Mouse (Mus musculus) CH12.LX (cell line): Measurements from ENCODE around the gene Pih1d3. TPM values are rescaled to one million over a fixed set of nuclear protein-coding genes. Genes with fewer than 3 reads are reported as not detected.

Experiments used
- DNase-seq: peaks from one replicate; pipeline ENCODE4 v3.0.0-alpha.2; 2013; ENCODE audit errors: extremely low read depth
- H3K27ac ChIP-seq: 2 replicates; pipeline ENCODE4 v1.5.1; 2012; ENCODE audit warnings: low read depth, mild to moderate bottlenecking, control low read depth, moderate library complexity; ENCODE audit not compliant: insufficient read depth
- H3K27me3 ChIP-seq: replicated peaks from 2 replicates; pipeline ENCODE3; 2012; ENCODE audit warnings: inconsistent platforms
- H3K36me3 ChIP-seq, 2 experiments: replicated peaks in 1 of 2; 2 replicates each; pipeline versions ENCODE3 to v1.6.1; 2012; ENCODE audit warnings: inconsistent platforms in 1 of 2, low read length in 1 of 2, mild to moderate bottlenecking in 1 of 2, mixed read lengths in 1 of 2, moderate library complexity in 1 of 2; ENCODE audit not compliant: control insufficient read depth in 1 of 2, insufficient read depth in 1 of 2
- H3K4me1 ChIP-seq, 2 experiments: 2 replicates each; pipeline ENCODE4 v1.6.1; 2012; ENCODE audit warnings: inconsistent platforms in 1 of 2, moderate library complexity in 1 of 2; ENCODE audit not compliant: insufficient read depth in 2 of 2, control insufficient read depth in 1 of 2
- H3K4me2 ChIP-seq: 2 replicates; pipeline ENCODE4 v1.6.1; 2012; ENCODE audit warnings: low read depth, mild to moderate bottlenecking, control low read depth; ENCODE audit not compliant: poor library complexity, insufficient read depth, severe bottlenecking
- H3K4me3 ChIP-seq, 3 experiments: fragments of 150-350 bp in 1 of 3; sonication (generic) in 1 of 3; replicated peaks in 1 of 3; 2 replicates each; pipeline versions ENCODE3 to v1.5.1; 2011 to 2012; ENCODE audit warnings: low read depth in 2 of 3, low read length in 2 of 3, mild to moderate bottlenecking in 2 of 3, moderate library complexity in 2 of 3, control low read depth in 1 of 3, improper control_type of control experiment in 1 of 3, inconsistent platforms in 1 of 3, mixed read lengths in 1 of 3; ENCODE audit not compliant: poor library complexity in 1 of 3
- H3K79me2 ChIP-seq: replicated peaks from 2 replicates; pipeline ENCODE4 v1.6.1; 2012; ENCODE audit warnings: mild to moderate bottlenecking, moderate library complexity; ENCODE audit not compliant: control insufficient read depth, poor library complexity, insufficient read depth, severe bottlenecking; ENCODE audit errors: extremely low read depth
- H3K9ac ChIP-seq: 2 replicates; pipeline ENCODE4 v1.6.1; 2012; ENCODE audit warnings: low read depth, mild to moderate bottlenecking, control low read depth, moderate library complexity; ENCODE audit not compliant: insufficient read depth
- H3K9me3 ChIP-seq: replicated peaks from 2 replicates; pipeline ENCODE3; 2012; ENCODE audit warnings: low read length, inconsistent platforms, mixed read lengths
- BHLHE40 ChIP-seq: IDR thresholded peaks from 2 replicates; pipeline ENCODE4 v1.6.1; 2011; ENCODE audit warnings: mild to moderate bottlenecking, low read depth, low read length, improper control_type of control experiment
- CHD2 ChIP-seq: IDR thresholded peaks from 2 replicates; pipeline ENCODE4 v1.6.1; 2011; ENCODE audit warnings: low read length, improper control_type of control experiment
- CTCF ChIP-seq, 2 experiments: IDR thresholded peaks in 1 of 2; conservative IDR thresholded peaks in 1 of 2; 2 replicates each; pipeline ENCODE4 v1.5.1; 2011 to 2012; ENCODE audit warnings: low read depth in 2 of 2, low read length in 2 of 2, improper control_type of control experiment in 1 of 2, inconsistent platforms in 1 of 2, mild to moderate bottlenecking in 1 of 2, moderate library complexity in 1 of 2
- E2F4 ChIP-seq: IDR thresholded peaks from 2 replicates; pipeline ENCODE4 v1.6.1; 2011; ENCODE audit warnings: low read depth, low read length, improper control_type of control experiment; ENCODE audit not compliant: insufficient replicate concordance
- ELF1 ChIP-seq: IDR thresholded peaks from 2 replicates; pipeline ENCODE4 v1.6.1; 2014; ENCODE audit warnings: low read depth, mild to moderate bottlenecking, inconsistent platforms, low read length, improper control_type of control experiment
- HCFC1 ChIP-seq: IDR thresholded peaks from 2 replicates; pipeline ENCODE4 v1.6.1; 2012; ENCODE audit warnings: low read depth, mild to moderate bottlenecking, inconsistent platforms, low read length, improper control_type of control experiment
- IRF4 ChIP-seq: IDR thresholded peaks from 2 replicates; pipeline ENCODE4 v1.6.1; 2014; ENCODE audit warnings: low read depth, mild to moderate bottlenecking, inconsistent platforms, low read length, improper control_type of control experiment
- MAFK ChIP-seq: IDR thresholded peaks from 2 replicates; pipeline ENCODE4 v1.6.1; 2011; ENCODE audit warnings: low read length, improper control_type of control experiment; ENCODE audit not compliant: insufficient replicate concordance
- MAZ ChIP-seq: IDR thresholded peaks from 2 replicates; pipeline ENCODE4 v1.6.1; 2012; ENCODE audit warnings: low read depth, mild to moderate bottlenecking, inconsistent platforms, low read length, improper control_type of control experiment, moderate library complexity
- MEF2A ChIP-seq: IDR thresholded peaks from 2 replicates; pipeline ENCODE4 v1.6.1; 2014; ENCODE audit warnings: low read depth, mild to moderate bottlenecking, inconsistent platforms, low read length, improper control_type of control experiment, borderline replicate concordance
- NELFE ChIP-seq: IDR thresholded peaks from 2 replicates; pipeline ENCODE4 v1.6.1; 2011; ENCODE audit warnings: low read depth, low read length, improper control_type of control experiment
- NRF1 ChIP-seq: IDR thresholded peaks from 2 replicates; pipeline ENCODE4 v1.6.1; 2014; ENCODE audit warnings: low read depth, mild to moderate bottlenecking, inconsistent platforms, low read length, improper control_type of control experiment, moderate library complexity
- PAX5 ChIP-seq: IDR thresholded peaks from 2 replicates; pipeline ENCODE4 v1.6.1; 2012; ENCODE audit warnings: low read length, inconsistent platforms, mixed read lengths
- POLR2AphosphoS2 ChIP-seq: IDR thresholded peaks from 2 replicates; pipeline ENCODE4 v1.6.1; 2011; ENCODE audit warnings: low read depth, low read length, improper control_type of control experiment
- RCOR1 ChIP-seq: conservative IDR thresholded peaks from 2 replicates; pipeline ENCODE4 v1.6.1; 2012; ENCODE audit warnings: low read depth, mild to moderate bottlenecking, inconsistent platforms, low read length, improper control_type of control experiment
- TCF12 ChIP-seq: IDR thresholded peaks from 2 replicates; pipeline ENCODE4 v1.6.1; 2014; ENCODE audit warnings: low read depth, mild to moderate bottlenecking, inconsistent platforms, low read length, improper control_type of control experiment
- USF1 ChIP-seq: IDR thresholded peaks from 2 replicates; pipeline ENCODE4 v1.6.1; 2014; ENCODE audit warnings: low read depth, mild to moderate bottlenecking, inconsistent platforms, low read length, improper control_type of control experiment
- USF2 ChIP-seq: conservative IDR thresholded peaks from 2 replicates; pipeline ENCODE4 v1.6.1; 2011; ENCODE audit warnings: low read depth, low read length, improper control_type of control experiment
- ZC3H11A ChIP-seq: IDR thresholded peaks from 2 replicates; pipeline ENCODE4 v1.6.1; 2012; ENCODE audit warnings: low read depth, mild to moderate bottlenecking, inconsistent platforms, low read length, improper control_type of control experiment
- ZMIZ1 ChIP-seq: IDR thresholded peaks from 2 replicates; pipeline ENCODE4 v1.6.1; 2012; ENCODE audit warnings: low read depth, mild to moderate bottlenecking, inconsistent platforms, low read length, improper control_type of control experiment
- ZNF384 ChIP-seq: IDR thresholded peaks from 2 replicates; pipeline ENCODE4 v1.6.1; 2012; ENCODE audit warnings: low read depth, low read length, improper control_type of control experiment, inconsistent platforms
- dilution Hi-C: fragments of 300-500 bp; cut with MboI; formaldehyde crosslinking; loops from 2 replicates; pipeline ENCODE4 v1.14.3; 2020; ENCODE audit warnings: low sequenced_read_pairs; ENCODE audit not compliant: extremely low pct_unique_long_range_greater_than_20kb, extremely low pct_ligation_motif_present
- in situ Hi-C: fragments of 300-500 bp; cut with MboI; formaldehyde crosslinking; loops from 3 replicates; pipeline ENCODE4 v1.14.3; 2019; ENCODE audit warnings: low sequenced_read_pairs, low pct_ligation_motif_present, low pct_unique_long_range_greater_than_20kb, mixed read lengths
- polyA plus RNA-seq: library from polyadenylated mRNA; unstranded; fragments of >175 nt; gene quantifications from 2 replicates; pipeline ENCODE4 v1.2.1, GENCODE M21; 2012; ENCODE audit warnings: low read depth; ENCODE audit not compliant: insufficient read length
- total RNA-seq, 2 experiments: library from RNA; depleted of rRNA; stranded (reverse); fragments of 300-350 nt in 1 of 2; fragments of >200 nt in 1 of 2; gene quantifications; 2 replicates each; pipeline ENCODE4 v1.2.3; 2012 to 2014

The Pih1d3 gene
- total and polyA plus RNA-seq, 3 experiments: 0.17 to 0.35 (median 0.31) TPM

DNA sequence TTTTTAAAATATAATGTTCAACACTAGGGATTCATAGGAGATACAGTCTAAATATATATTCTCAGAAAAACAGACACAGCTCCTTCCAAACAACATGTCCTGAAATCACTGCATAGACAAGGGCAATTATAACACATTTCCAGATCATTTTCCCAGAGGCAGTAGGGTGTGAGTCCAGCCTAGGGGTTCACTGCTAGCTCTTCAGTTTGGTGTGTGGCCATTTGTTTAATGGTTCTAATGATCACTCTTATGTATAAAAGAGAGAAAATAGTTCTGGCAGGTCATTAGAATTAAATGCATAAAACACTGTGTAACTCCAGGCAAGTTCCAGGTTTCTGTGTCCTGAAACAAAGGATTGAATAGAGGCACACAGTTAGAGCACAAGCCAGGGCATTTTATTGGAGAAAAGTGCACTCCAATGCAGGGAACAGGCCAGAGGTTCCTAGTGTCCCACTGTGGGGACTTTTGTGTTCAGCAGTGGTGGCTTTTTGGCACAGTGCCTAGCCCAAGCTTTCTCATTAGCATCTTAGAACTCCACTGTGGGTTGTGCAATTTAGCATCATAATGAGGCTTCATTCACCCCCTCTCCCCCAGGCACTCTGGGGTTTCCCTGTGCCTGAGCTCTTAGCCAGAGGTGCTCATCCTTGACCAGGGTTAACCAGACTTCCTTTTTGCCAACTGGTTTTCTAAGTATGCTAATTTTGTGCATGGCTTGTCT lies 10.8 kb downstream of the Pih1d3 start (continued):
- TF ChIP-seq NELFE (no peak), HCFC1 (no peak), MEF2A (no peak; the same call in 1 of the 2 replicates), IRF4 (peak; percentile 13; the same call in 1 of the 2 replicates), TCF12 (0 out of 2 replicates have a peak, but pooled peaks have one; percentile 21), MAZ (peak; percentile 17; the same call in 1 of the 2 replicates), ZMIZ1 (no peak)
- TF ChIP-seq, all 38 proteins: peak for 6

DNA sequence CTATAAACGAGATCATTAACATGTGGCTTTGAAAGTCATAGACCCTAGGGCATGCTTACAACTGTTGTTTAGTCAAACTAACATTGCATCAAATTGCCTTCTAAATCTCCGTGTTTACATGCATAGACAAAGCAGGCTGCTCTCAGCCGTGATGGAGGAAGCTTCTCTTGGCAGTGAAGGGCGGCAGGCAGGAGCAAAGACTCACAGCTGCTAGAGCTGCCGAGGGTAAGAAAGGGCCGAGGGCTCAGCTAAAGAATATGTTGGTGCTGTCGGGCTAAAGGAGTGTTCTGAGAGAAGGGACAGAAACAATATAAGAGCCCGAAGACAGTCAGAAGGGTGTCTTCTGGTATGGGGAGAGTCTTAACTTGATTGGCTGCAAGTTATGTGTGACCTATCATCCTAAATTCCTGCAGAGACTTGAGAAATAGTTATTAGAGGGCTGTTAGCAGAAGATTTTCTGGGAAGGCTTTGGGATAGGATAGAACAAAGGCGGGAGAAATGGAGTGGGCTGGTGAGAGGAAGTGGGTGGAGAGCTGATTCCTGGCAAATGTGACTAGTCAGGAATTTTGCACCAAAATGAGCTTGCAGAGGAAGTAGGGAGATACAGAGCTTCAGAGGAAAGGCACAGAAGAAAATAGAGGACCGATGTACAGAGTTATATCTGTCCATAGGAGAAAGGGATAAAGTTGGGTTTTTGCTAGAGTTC lies 37.7 kb downstream of the Pih1d3 start:
- DNase-seq: no peak
- no peak overlapping the region for H3K4me2 ChIP-seq
- H3K4me3 ChIP-seq: no peak overlapping the region
- H3K27ac ChIP-seq: no peak overlapping the region
- no peaks in the 10 kb centered on the region for H3K4me1 ChIP-seq
- no peaks in the 10 kb centered on the region for H3K36me3 ChIP-seq
- no peaks in the 10 kb centered on the region for H3K9me3 ChIP-seq
- TF ChIP-seq USF1 (no peak), TCF12 (no peak), NRF1 (no peak), PAX5 (no peak), ZC3H11A (no peak), MAFK (no peak), USF2 (no peak), MAZ (no peak), BHLHE40 (no peak), CHD2 (no peak), CTCF (conservative IDR thresholded peaks at IDR 0.05 in 1 of 2, IDR thresholded peaks at IDR 0.05 in 1 of 2; ENCODE audit: low read depth in 2 of 2, low read length in 2 of 2) (no peak), ELF1 (no peak), ZNF384 (no peak), POLR2AphosphoS2 (no peak), RCOR1 (no peak), E2F4 (no peak), IRF4 (no peak)
- TF ChIP-seq, all 38 proteins: peak for 0
- Histone ChIP-seq H3K9ac (no peak overlapping the region), H3K27me3 (no peaks in the 10 kb centered on the region), H3K79me2 (no peaks in the 10 kb centered on the region)
- in situ Hi-C loops: no loop called here
- dilution Hi-C loops: no loop called here

Other genes starting within 250 kb of the Pih1d3 start
- gene AC153137.1, start 244.9 kb upstream of the Pih1d3 start, total RNA-seq (2012; rRNA removed): not detected in 2 replicates
- not detected in 2 replicates for gene AC153137.1, start 244.9 kb upstream of the Pih1d3 start, total RNA-seq (2014; rRNA removed)
- gene AC153137.1, start 244.9 kb upstream of the Pih1d3 start, polyA plus RNA-seq: not detected in 2 replicates
- gene Lgsn, start 46.4 kb upstream of the Pih1d3 start, total RNA-seq (2012; rRNA removed): 0.08 TPM in 2 replicates
- not detected in 2 replicates for gene Lgsn, start 46.4 kb upstream of the Pih1d3 start, total RNA-seq (2014; rRNA removed)
- gene Lgsn, start 46.4 kb upstream of the Pih1d3 start, polyA plus RNA-seq: 0.42 and 0.70 TPM in 2 replicates
- 3.0 and 4.6 TPM in 2 replicates for gene 4931428L18Rik, start 154 bp upstream of the Pih1d3 start, total RNA-seq (2012; rRNA removed)
- 9.3 and 9.7 TPM in 2 replicates for gene 4931428L18Rik, start 154 bp upstream of the Pih1d3 start, total RNA-seq (2014; rRNA removed)
- gene 4931428L18Rik, start 154 bp upstream of the Pih1d3 start, polyA plus RNA-seq: 11.0 and 13.1 TPM in 2 replicates